Mouse (Mus musculus) heart, postnatal 14 days (tissue): Measurements from ENCODE around the gene Masp2. TPM values are rescaled to one million over a fixed set of nuclear protein-coding genes. Genes with fewer than 3 reads are reported as not detected.

Experiments used
- DNase-seq, 2 experiments: peaks; one replicate each; pipeline ENCODE4 v3.0.0; 2021 to 2022
- intact Hi-C: fragments of 180-260 bp; cut with DNase I; formaldehyde crosslinking; loops from one replicate; pipeline ENCODE4 v1.15.1; 2025
- total RNA-seq, 2 experiments: library from RNA; stranded (reverse); gene quantifications; 2 replicates each; pipeline ENCODE4 v1.2.3; 2021

Masp2 gene
- total RNA-seq, 2 experiments from 2014 or later: 0.32 to 0.43 TPM

GRCm38 (mm10) chr4:148596731-148597130, 5.6 kb upstream of the Masp2 start:
- DNase-seq: no peak
- intact Hi-C loops: no loop called here

DNA sequence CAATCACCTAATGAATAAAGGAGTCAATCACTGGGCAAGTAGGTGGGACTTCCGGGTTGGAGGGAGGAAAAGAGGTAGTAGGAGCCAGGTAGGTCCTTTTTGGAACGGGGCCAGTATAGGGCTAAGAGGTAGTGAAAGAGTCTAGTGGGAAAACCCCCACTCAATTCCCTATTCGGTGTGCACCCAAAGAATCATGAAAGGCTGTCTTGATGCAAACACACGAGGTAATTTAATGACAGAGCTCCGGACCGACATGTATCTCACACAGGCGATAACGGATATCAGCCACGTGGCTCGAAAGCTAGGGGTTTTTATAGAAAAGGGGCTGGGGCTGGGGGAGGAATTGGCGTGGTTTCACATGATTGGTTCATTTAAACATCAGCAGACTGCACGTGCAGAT, 3.5 kb upstream of the Masp2 start:
- intact Hi-C loops: no loop called here
- no peak for DNase-seq

- intact Hi-C loops: no loop called here
- DNase-seq: no peak
Observed at GRCm38 (mm10) chr4:148600316-148600715, 2.0 kb upstream of the Masp2 start.

DNA sequence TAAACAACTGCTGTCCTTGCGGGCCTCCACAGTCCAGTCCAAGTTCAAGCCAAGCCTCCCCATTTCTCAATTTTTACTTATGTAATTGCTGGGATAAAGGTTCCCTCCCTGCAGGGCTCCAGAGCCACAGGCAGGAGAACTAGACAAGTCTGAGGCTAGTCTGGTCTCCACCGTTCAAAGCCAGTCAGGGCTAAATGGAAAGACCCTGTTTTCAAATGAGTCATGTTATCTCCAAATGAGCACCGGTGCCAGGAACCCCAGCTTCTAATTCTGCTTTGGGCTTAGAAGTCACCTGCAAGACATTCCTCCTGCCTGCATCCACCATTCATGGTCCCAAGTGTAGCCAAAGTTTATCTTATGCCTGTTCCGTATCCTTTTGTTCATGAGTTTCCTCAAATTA, 483 bp upstream of the Masp2 start:
- intact Hi-C loops: no loop called here

DNA sequence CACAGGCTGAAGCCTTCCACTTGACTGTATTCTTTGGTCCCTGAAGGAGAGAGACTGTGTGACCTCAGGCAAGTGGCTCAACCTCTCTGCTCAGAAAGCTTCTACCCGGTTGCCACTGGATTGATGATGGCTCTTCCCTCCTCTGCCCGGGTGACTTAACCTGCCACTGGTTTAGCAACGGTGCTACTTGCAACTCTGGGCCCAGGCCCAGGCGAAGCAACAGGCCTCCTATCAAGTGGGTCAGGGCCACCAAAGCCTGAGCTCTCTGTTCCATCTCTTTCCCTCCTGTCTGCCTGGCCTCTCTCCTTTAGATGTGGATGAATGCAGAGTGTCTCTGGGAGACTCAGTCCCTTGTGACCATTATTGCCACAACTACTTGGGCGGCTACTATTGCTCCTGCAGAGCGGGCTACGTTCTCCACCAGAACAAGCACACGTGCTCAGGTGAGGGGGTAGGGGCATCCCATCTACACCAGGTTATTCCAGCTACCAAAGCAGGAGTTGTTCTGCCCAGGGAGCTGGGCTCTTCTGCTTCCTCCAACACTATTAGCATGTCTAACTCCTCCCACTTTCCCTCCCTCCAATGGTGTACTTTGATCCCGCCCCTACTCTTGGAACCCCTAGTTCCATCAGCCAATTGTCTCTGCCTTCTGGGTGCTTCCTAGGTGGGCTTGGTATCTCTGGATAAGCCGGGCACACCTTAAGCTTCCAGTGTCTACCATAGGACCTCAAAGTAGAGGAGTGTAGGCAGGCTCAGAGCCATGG, 1.2 kb downstream of the Masp2 start:
- DNase-seq: no peak
- intact Hi-C loops: no loop called here

More for the DNA sequence above, 483 bp upstream of the Masp2 start:
- DNase-seq: no peak

DNA sequence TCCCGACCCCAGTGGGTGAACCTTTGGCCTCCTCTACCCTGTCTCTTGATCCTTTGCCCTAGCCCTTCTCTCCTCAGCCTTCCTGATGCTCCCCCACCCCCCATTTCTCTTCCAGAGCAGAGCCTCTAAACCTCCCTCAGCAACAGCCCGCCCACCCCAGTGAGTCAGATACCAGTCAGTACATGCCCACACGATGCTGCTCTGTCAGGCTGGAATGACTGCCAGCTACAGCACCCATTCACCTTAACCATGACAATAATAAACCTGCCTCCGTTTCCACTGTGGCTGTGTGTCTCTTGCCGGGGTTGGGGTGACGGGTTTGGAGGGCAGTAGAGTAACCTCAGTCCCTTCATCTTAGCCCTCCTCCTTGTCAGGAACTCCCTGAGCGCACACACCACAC, 1.8 kb downstream of the Masp2 start:
- no peak for DNase-seq
- intact Hi-C loops: no loop called here

DNA sequence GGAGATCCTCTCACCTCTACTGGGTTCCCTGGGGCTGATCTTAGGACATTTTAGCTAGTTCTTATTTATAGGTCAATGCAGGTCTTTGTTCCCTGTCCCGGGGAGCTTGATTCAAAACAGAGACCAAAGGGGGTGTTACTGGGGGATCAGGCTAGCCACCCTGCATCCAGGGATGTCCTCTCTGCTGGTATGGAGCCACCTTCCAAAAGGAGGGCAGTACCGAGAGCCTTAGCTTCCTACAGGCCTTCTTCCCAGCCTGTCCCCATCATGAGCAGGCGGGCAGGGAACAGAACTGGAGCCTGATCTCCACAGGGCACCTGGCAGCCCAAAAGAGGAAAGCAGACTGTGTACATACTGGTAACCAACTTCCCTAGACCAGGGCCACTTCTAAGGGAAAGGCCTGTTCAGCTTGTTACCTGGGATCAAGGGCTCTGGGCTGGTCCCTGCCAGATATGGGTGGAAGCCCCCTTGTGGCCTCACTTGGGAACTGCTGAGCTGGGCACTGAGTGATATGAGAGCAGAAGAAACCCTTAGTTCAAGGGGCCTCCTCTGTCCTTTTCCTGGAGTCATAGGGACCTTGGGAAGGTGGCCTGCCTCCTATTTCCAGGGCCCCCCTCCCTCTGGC, 2.3 kb downstream of the Masp2 start:
- intact Hi-C loops: loop anchor here (5.0 kb wide), 1 partner anchor 437 kb away; no protein-coding TSS in a partner anchor
- peak; percentile 50 to 76 for DNase-seq

DNA sequence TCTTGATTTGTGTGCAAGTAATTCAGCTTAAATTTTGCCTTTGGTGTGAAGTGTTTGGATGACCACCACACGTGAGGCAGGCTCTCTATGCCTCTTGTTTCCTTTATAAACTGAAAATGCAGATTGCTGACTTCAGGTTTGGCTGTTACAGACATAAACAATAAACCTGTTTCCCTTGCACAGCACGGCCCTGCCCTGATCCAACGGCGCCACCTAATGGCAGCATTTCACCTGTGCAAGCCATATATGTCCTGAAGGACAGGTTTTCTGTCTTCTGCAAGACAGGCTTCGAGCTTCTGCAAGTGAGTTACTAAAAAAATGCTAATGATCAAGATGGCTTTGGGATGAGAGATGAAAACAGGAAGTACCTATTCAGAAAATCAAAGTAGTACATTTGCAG, 5.4 kb downstream of the Masp2 start:
- intact Hi-C loops: loop anchor here (5.0 kb wide), 1 partner anchor 440 kb away; no protein-coding TSS in a partner anchor
- peak; percentile 78 to 88 for DNase-seq

GRCm38 (mm10) chr4:148609805-148610204, 7.5 kb downstream of the Masp2 start:
- DNase-seq: no peak
- intact Hi-C loops: loop anchor here (5.0 kb wide), 1 partner anchor 443 kb away; no protein-coding TSS in a partner anchor

DNA sequence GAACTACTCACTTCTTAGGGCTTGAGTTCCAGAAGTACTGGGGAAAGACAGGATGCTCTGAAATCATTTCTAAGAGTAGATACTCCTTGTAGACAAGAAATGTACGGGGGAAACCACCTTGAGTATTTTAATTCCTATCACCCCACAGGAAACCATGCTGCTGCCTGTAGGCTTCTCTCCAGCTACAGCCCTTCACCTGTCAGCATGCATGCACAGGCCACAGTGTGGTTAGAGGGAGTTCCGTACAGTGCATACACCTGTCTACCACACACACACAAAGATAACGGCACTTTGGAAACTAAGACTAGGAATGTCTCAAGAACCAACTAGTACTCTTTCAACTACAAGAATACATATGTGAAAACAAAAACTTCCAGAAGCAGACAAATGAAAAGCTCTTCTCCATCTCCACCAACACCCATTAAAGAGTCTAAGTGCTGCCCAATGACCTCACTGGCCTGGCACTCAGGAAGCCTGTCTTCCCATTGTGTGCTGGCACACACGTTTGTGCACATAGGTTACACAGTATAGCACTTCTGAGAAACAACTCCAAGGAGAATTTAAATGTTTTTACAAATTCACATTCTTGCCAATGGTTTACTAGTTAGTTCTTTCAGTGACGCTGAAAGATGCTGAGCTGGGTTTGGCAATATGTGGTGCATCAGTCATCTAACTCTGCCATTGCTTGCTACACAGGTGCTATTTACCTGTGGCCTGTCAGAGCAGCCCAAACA, 8.4 kb downstream of the Masp2 start:
- intact Hi-C loops: no loop called here
- DNase-seq: no peak

- intact Hi-C loops: no loop called here
Observed at GRCm38 (mm10) chr4:148612557-148612956, 10.2 kb downstream of the Masp2 start.

GRCm38 (mm10) chr4:148613738-148614137, 11.4 kb downstream of the Masp2 start:
- intact Hi-C loops: no loop called here
- no peak for DNase-seq

More at GRCm38 (mm10) chr4:148612557-148612956, 10.2 kb downstream of the Masp2 start:
- no peak for DNase-seq

GRCm38 (mm10) chr4:148619805-148620204, 17.5 kb downstream of the Masp2 start:
- intact Hi-C loops: loop anchor here (5.0 kb wide), 1 partner anchor 63 kb away; the partner anchor contains the start of gene Exosc10
- DNase-seq: no peak

- intact Hi-C loops: loop anchor here (5.0 kb wide), 1 partner anchor 63 kb away; the partner anchor contains the start of gene Exosc10
- no peak for DNase-seq
Observed at GRCm38 (mm10) chr4:148620718-148621117, 18.4 kb downstream of the Masp2 start.

GRCm38 (mm10) chr4:148622485-148622884, 20.1 kb downstream of the Masp2 start:
- intact Hi-C loops: loop anchor here (5.0 kb wide), 1 partner anchor 65 kb away; the partner anchor contains the start of gene Exosc10
- DNase-seq: no peak

GRCm38 (mm10) chr4:148623609-148624008, 21.3 kb downstream of the Masp2 start:
- no peak for DNase-seq
- intact Hi-C loops: loop anchor here (5.0 kb wide), 1 partner anchor 66 kb away; the partner anchor contains the start of gene Exosc10

DNA sequence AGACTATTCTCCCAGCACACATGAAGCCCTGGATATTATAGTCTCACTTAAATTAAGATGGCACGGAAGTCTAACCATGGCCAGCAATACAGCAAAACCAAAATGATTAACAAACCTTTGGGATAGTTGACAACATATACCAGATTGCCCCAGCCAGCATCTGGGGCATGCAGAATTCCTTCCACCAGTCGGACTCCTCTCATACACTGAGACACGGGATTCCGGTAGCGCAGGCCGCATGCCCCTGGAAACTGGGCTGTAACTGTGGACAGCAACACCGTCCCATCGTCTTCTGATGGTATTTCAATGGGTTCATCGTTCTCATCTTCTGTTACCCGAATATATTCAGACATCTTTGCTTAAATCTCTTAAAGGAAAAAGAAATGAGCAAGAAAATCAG, 22.7 kb downstream of the Masp2 start:
- intact Hi-C loops: no loop called here

GRCm38 (mm10) chr4:148625756-148626622, 23.6 kb downstream of the Masp2 start:
- DNase-seq: peak; percentile 20 to 22

More for the DNA sequence above, 22.7 kb downstream of the Masp2 start:
- no peak for DNase-seq

GRCm38 (mm10) chr4:148626623-148627185, 24.4 kb downstream of the Masp2 start, which contains the start of gene Tardbp:
Tardbp (minus strand) TSS chr4:148627019.
- peak; percentile 97 to 98 for DNase-seq
- intact Hi-C loops: no loop called here

More at GRCm38 (mm10) chr4:148625756-148626622, 23.6 kb downstream of the Masp2 start:
- intact Hi-C loops: no loop called here
